Mouse (Mus musculus) left cerebral cortex, adult 2 months (tissue): ENCODE results near the gene Cyfip2. TPM values are rescaled to one million over a fixed set of nuclear protein-coding genes. Genes with fewer than 3 reads are reported as not detected.

Source experiments
- DNase-seq, 2 experiments: peaks; one replicate each; pipeline ENCODE4 v3.0.0; 2021 to 2022; ENCODE audit warnings: low spot score in 2 of 2, mixed read lengths in 1 of 2; ENCODE audit errors: extremely low spot score in 1 of 2
- H3K27ac ChIP-seq: fragments of 200-600 bp; 2 replicates; pipeline ENCODE4 v1.8.1; 2022
- H3K4me3 ChIP-seq: fragments of 200-600 bp; 2 replicates; pipeline ENCODE4 v1.8.1; 2022
- CTCF ChIP-seq: fragments of 200-600 bp; IDR thresholded peaks from 2 replicates; pipeline ENCODE4 v1.8.1; 2022; ENCODE audit warnings: antibody characterized with exemption, mild to moderate bottlenecking, moderate library complexity
- intact Hi-C: fragments of 180-260 bp; cut with DNase I; formaldehyde crosslinking; loops from one replicate; pipeline ENCODE4 v1.15.1; 2025
- total RNA-seq, 2 experiments: library from RNA; stranded (reverse); gene quantifications; 2 replicates each; pipeline ENCODE4 v1.2.3; 2021

Cyfip2 gene
- total RNA-seq, 2 experiments from 2014 or later: 606 to 614 TPM

- intact Hi-C loops: no loop called here
- no peak for DNase-seq
- peak overlapping the region; percentile 20; the same call in 1 of the 2 replicates for H3K4me3 ChIP-seq
- no peak for TF ChIP-seq CTCF
- peak overlapping the region; percentile 44; the same call in 1 of the 2 replicates for H3K27ac ChIP-seq
These were observed 6.7 kb downstream of the Cyfip2 start for GRCm38 (mm10) chr11:46305881-46306520.

GRCm38 (mm10) chr11:46304864-46305710, 7.6 kb downstream of the Cyfip2 start:
- DNase-seq: no peak
- H3K4me3 ChIP-seq: no peak overlapping the region
- no peak for TF ChIP-seq CTCF
- peak overlapping the region; percentile 38; the same call in 1 of the 2 replicates for H3K27ac ChIP-seq
- intact Hi-C loops: no loop called here

- intact Hi-C loops: no loop called here
- Histone ChIP-seq H3K4me3 (no peak overlapping the region), H3K27ac (no peak overlapping the region; the same call in 1 of the 2 replicates)
- TF ChIP-seq CTCF: no peak
- DNase-seq: no peak
These were observed 8.6 kb downstream of the Cyfip2 start for GRCm38 (mm10) chr11:46304093-46304492.

- Histone ChIP-seq H3K4me3 (no peak overlapping the region), H3K27ac (peak overlapping the region; percentile 91)
- intact Hi-C loops: no loop called here
- no peak for DNase-seq
- TF ChIP-seq CTCF: no peak
These were observed 10.2 kb downstream of the Cyfip2 start for GRCm38 (mm10) chr11:46302471-46302870.

- peak; percentile 56 to 65 for DNase-seq
- TF ChIP-seq CTCF: peak; percentile 26; the same call in 1 of the 2 replicates
- intact Hi-C loops: loop anchor here (2.0 kb wide), 3 partner anchors 13 to 129 kb away; no protein-coding TSS in a partner anchor
- Histone ChIP-seq H3K27ac (peak overlapping the region; percentile 91), H3K4me3 (no peak overlapping the region)
These were observed 10.9 kb downstream of the Cyfip2 start for GRCm38 (mm10) chr11:46301579-46302248.

GRCm38 (mm10) chr11:46299901-46300300, 12.8 kb downstream of the Cyfip2 start:
- TF ChIP-seq CTCF: no peak
- no peak for DNase-seq
- H3K27ac ChIP-seq: peak overlapping the region; percentile 91
- intact Hi-C loops: loop anchor here (2.0 kb wide), 3 partner anchors 15 to 131 kb away; no protein-coding TSS in a partner anchor
- H3K4me3 ChIP-seq: no peak overlapping the region

- H3K4me3 ChIP-seq: no peak overlapping the region
- DNase-seq: no peak
- intact Hi-C loops: no loop called here
- TF ChIP-seq CTCF: no peak
- H3K27ac ChIP-seq: peak overlapping the region; percentile 91
These were observed 13.5 kb downstream of the Cyfip2 start for GRCm38 (mm10) chr11:46298889-46299785.

GRCm38 (mm10) chr11:46294390-46294789, 18.3 kb downstream of the Cyfip2 start:
- TF ChIP-seq CTCF: no peak
- Histone ChIP-seq H3K4me3 (no peak overlapping the region), H3K27ac (no peak overlapping the region)
- intact Hi-C loops: no loop called here
- no peak for DNase-seq

- no peak for DNase-seq
- Histone ChIP-seq H3K4me3 (no peak overlapping the region), H3K27ac (no peak overlapping the region; the same call in 1 of the 2 replicates)
- intact Hi-C loops: no loop called here
- TF ChIP-seq CTCF: no peak
These were observed 19.2 kb downstream of the Cyfip2 start for GRCm38 (mm10) chr11:46293491-46293890.

- no peak overlapping the region for H3K4me3 ChIP-seq
- no peak overlapping the region; the same call in 1 of the 2 replicates for H3K27ac ChIP-seq
- intact Hi-C loops: no loop called here
- no peak; the same call in 1 of the 2 replicates for TF ChIP-seq CTCF
- no peak for DNase-seq
These were observed 21.7 kb downstream of the Cyfip2 start for GRCm38 (mm10) chr11:46290988-46291405.

- intact Hi-C loops: no loop called here
- Histone ChIP-seq H3K27ac (no peak overlapping the region), H3K4me3 (no peak overlapping the region)
- DNase-seq: no peak
- TF ChIP-seq CTCF: no peak
These were observed 23.1 kb downstream of the Cyfip2 start for GRCm38 (mm10) chr11:46289561-46289960.
